Mouse (Mus musculus) subcutaneous adipose tissue, adult 2 months (tissue): ENCODE results near the gene Cldn12. TPM values are rescaled to one million over a fixed set of nuclear protein-coding genes. Genes with fewer than 3 reads are reported as not detected.

Source experiments
- polyA plus RNA-seq: library from polyadenylated mRNA; depleted of rRNA; stranded (reverse); fragments of >200 nt; gene quantifications from 2 replicates; pipeline ENCODE4 v1.2.3, GENCODE M21; 2012; ENCODE audit warnings: low replicate concordance; rRNA removed

Cldn12 gene
- 16.6 and 22.5 TPM in 2 replicates for polyA plus RNA-seq

GRCm38 (mm10) chr5:5514196-5515076, at the start of gene Cldn12:
Cldn12 (minus strand) TSS chr5:5514958.

DNA sequence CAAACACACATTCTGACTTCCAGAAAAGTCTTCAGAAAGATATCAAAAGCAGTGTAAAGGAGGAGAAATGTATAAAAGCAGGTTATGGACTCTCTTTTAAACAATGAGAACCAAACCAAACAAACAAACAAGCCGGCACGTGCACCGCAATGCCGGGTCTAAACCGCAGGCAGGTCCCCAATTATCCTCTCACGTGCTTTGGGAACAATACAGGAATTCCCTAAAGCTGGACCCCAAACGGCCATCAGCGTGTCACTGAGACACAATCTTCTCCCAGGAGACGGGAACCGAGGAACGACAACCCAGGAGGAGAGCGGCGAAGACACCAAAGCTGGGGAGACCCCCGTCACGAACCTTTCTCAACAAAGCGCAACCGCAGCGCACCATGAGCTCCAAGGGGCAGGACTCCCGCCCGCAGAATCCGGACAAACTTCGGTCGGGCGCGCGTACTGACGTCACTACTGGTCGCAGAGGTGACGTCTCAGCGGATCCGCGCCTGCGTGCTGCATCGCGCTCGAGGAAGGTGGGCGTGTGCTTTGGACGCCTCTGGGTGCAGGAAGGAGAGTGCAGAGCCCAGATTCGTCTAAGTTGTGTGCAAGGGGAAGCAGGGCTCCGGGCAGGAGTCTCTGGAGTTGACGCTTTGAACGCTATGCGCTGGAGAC, 44.5 kb upstream of the Cldn12 start, which contains the start of gene Gtpbp10:
Gene Gtpbp10 (minus strand): TSS at position 460 of the 662 bp plus-strand sequence.

GRCm38 (mm10) chr5:5479043-5479442, 35.7 kb downstream of the Cldn12 start, which contains the start of gene 1700015F17Rik:
1700015F17Rik (minus strand) TSS chr5:5479143.

Other genes starting within 250 kb of the Cldn12 start
- gene Cdk14, start 94.6 kb downstream of the Cldn12 start, polyA plus RNA-seq: 11.0 and 17.8 TPM in 2 replicates
- not detected in 2 replicates for gene 1700015F17Rik, start 35.8 kb downstream of the Cldn12 start, polyA plus RNA-seq
- 3.5 and 4.3 TPM in 2 replicates for gene Gtpbp10, start 44.6 kb upstream of the Cldn12 start, polyA plus RNA-seq
- 0.33 and 0.46 TPM in 2 replicates for gene Gm8773, start 58.8 kb upstream of the Cldn12 start, polyA plus RNA-seq
- 0.24 and 3.5 TPM in 2 replicates for gene Cfap69, start 149.3 kb upstream of the Cldn12 start, polyA plus RNA-seq
- 1.5 and 11.7 TPM in 2 replicates for gene Steap2, start 179.6 kb upstream of the Cldn12 start, polyA plus RNA-seq
- 0.09 and 1.3 TPM in 2 replicates for gene Steap1, start 234.4 kb upstream of the Cldn12 start, polyA plus RNA-seq